Mouse (Mus musculus): ENCODE results near the gene Nectin3. TPM values are rescaled to one million over a fixed set of nuclear protein-coding genes. Genes with fewer than 3 reads are reported as not detected.

The Nectin3 gene
- polyA plus RNA-seq, 1 experiment from 2014 or later, result 5.3 TPM

GRCm38 (mm10) chr16:46497686-46498420 is 472 bp downstream of the Nectin3 start:
- 2% methylated on average over 32 of the region's 32 CpGs for WGBS (ENCODE audit: insufficient replicate concordance)
- Histone ChIP-seq H3K4me3 (replicated peaks) (peak overlapping the region; percentile 60), H3K27me3 (peaks cover 48% of the 10 kb centered on the region)

GRCm38 (mm10) chr16:46496889-46497685 is 1.2 kb downstream of the Nectin3 start:
- H3K27ac ChIP-seq (replicated peaks), result peak overlapping the region; percentile 75
- under 1% methylated on average over 57 of the region's 78 CpGs for WGBS (ENCODE audit: insufficient replicate concordance)

More at GRCm38 (mm10) chr16:46497686-46498420, 472 bp downstream of the Nectin3 start:
- peak overlapping the region; percentile 32; the same call in 1 of the 2 replicates for H3K9ac ChIP-seq
- H3K9me3 ChIP-seq (replicated peaks), result no peaks in the 10 kb centered on the region
- no peaks in the 10 kb centered on the region for H3K36me3 ChIP-seq (replicated peaks)
- peak overlapping the region; percentile 65 for H3K4me2 ChIP-seq
- H3K4me1 ChIP-seq (replicated peaks), result peaks cover 3% of the 10 kb centered on the region; the same call in 1 of the 2 replicates
- 0 out of 2 replicates have a peak overlapping the region, but pooled peaks have one; percentile 41 for H3K27ac ChIP-seq (replicated peaks)
- peak; percentile 6; the same call in 1 of the 2 replicates for ATAC-seq (ENCODE audit: insufficient read depth)

DNA sequence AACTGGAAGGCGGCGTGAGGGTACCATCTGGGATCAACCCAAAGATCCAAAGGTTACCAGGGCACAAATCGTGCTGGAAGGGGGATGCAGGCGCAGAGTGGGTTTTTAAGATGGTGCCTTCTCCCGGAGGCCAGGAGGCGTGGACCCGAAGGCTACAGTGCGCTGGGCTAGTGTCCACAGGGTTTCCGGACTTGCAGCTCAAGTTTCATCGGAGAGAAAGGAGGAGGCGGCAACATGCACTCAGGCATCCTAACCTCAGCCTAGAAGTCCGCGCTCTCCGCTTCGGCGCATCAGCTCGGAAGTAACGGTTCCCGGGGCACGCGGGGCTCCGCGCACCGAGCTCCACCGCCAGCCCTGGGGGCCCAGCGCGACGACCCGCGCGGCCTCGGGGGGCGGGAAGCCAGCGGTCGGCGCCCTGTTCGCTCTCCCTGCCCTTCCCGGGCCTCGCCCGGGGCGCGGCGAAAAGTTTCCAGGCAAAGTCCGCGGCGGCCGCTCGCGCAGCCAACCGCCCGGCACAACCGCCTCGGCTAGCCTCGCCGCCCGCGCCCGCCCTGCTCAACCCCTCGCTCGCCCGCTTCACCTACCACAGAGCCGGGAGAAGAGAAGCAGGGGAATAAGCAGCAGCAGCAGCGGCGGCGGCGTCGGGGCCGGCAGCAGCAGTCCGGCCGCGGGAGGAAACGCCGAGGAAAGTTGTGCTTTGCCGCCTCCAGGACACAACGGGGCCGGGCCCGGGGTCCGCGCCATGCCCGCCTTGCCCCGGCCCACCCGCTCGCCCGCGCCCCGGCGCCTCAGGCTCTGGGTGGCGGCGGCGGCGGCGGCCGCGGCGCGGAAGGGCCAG is 2.1 kb downstream of the Nectin3 start:
- Histone ChIP-seq H3K27ac (replicated peaks) (peak overlapping the region; percentile 75), H3K36me3 (replicated peaks) (no peaks in the 10 kb centered on the region), H3K27me3 (peaks cover 48% of the 10 kb centered on the region), H3K9ac (peak overlapping the region; percentile 37), H3K4me3 (replicated peaks) (peak overlapping the region; percentile 60), H3K4me2 (peak overlapping the region; percentile 65), H3K4me1 (replicated peaks) (peaks cover 3% of the 10 kb centered on the region; the same call in 1 of the 2 replicates), H3K9me3 (replicated peaks) (no peaks in the 10 kb centered on the region)
- ATAC-seq (ENCODE audit: insufficient read depth), result peak; percentile 47
- WGBS (ENCODE audit: insufficient replicate concordance), result under 1% methylated on average over 76 of the region's 96 CpGs

More at GRCm38 (mm10) chr16:46496889-46497685, 1.2 kb downstream of the Nectin3 start:
- Histone ChIP-seq H3K9me3 (replicated peaks) (no peaks in the 10 kb centered on the region), H3K4me2 (peak overlapping the region; percentile 65), H3K4me1 (replicated peaks) (peaks cover 3% of the 10 kb centered on the region; the same call in 1 of the 2 replicates), H3K4me3 (replicated peaks) (peak overlapping the region; percentile 60), H3K36me3 (replicated peaks) (no peaks in the 10 kb centered on the region), H3K9ac (peak overlapping the region; percentile 37; the same call in 1 of the 2 replicates), H3K27me3 (peaks cover 48% of the 10 kb centered on the region)
- ATAC-seq (ENCODE audit: insufficient read depth), result peak; percentile 89

DNA sequence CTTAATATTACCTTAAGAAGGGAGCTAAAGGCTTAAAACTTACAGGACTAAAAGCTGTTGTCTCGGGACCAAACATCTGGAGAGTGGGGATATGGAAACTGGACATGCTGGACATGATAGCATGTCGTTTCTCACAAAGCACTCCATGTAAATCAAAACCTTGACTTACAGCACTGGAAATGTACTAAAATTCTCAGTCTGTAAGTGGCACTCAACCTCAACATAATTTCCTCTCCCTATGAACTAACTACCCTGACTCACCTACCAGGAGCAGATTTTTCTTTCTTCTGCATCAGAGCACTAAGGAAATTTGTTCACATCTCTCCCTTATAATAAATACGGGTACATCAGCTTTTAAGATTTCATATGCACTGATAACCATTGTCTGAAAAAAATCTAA is 3.1 kb downstream of the Nectin3 start:
- Histone ChIP-seq H3K9ac (no peak overlapping the region), H3K4me1 (replicated peaks) (peaks cover 3% of the 10 kb centered on the region; the same call in 1 of the 2 replicates), H3K4me3 (replicated peaks) (peak overlapping the region; percentile 60; the same call in 1 of the 2 replicates), H3K27me3 (peaks cover 48% of the 10 kb centered on the region), H3K9me3 (replicated peaks) (no peaks in the 10 kb centered on the region), H3K36me3 (replicated peaks) (no peaks in the 10 kb centered on the region), H3K4me2 (peak overlapping the region; percentile 65), H3K27ac (replicated peaks) (no peak overlapping the region)
- WGBS (ENCODE audit: insufficient replicate concordance), result 38% methylated on average over 3 of the region's 3 CpGs
- no peak for ATAC-seq (ENCODE audit: insufficient read depth)

GRCm38 (mm10) chr16:46487436-46488097 is 10.8 kb downstream of the Nectin3 start:
- H3K9ac ChIP-seq, result no peak overlapping the region
- no peaks in the 10 kb centered on the region for H3K4me1 ChIP-seq (replicated peaks)
- WGBS (ENCODE audit: insufficient replicate concordance), result 42% methylated on average over 3 of the region's 3 CpGs
- no peak overlapping the region for H3K4me3 ChIP-seq (replicated peaks)
- no peaks in the 10 kb centered on the region for H3K9me3 ChIP-seq (replicated peaks)
- no peak overlapping the region for H3K4me2 ChIP-seq
- H3K27ac ChIP-seq (replicated peaks), result no peak overlapping the region
- H3K27me3 ChIP-seq, result no peaks in the 10 kb centered on the region
- H3K36me3 ChIP-seq (replicated peaks), result no peaks in the 10 kb centered on the region
- no peak for ATAC-seq (ENCODE audit: insufficient read depth)

- no peak for ATAC-seq (ENCODE audit: insufficient read depth)
- no peaks in the 10 kb centered on the region for H3K4me1 ChIP-seq (replicated peaks)
- H3K4me3 ChIP-seq (replicated peaks), result no peak overlapping the region
- no peaks in the 10 kb centered on the region for H3K9me3 ChIP-seq (replicated peaks)
- 60% methylated on average over 3 of the region's 3 CpGs for WGBS (ENCODE audit: insufficient replicate concordance)
- H3K9ac ChIP-seq, result no peak overlapping the region
- no peaks in the 10 kb centered on the region for H3K27me3 ChIP-seq
- no peak overlapping the region for H3K4me2 ChIP-seq
- H3K27ac ChIP-seq (replicated peaks), result no peak overlapping the region
- no peaks in the 10 kb centered on the region for H3K36me3 ChIP-seq (replicated peaks)
Measured at GRCm38 (mm10) chr16:46477336-46477735, 21.0 kb downstream of the Nectin3 start.

DNA sequence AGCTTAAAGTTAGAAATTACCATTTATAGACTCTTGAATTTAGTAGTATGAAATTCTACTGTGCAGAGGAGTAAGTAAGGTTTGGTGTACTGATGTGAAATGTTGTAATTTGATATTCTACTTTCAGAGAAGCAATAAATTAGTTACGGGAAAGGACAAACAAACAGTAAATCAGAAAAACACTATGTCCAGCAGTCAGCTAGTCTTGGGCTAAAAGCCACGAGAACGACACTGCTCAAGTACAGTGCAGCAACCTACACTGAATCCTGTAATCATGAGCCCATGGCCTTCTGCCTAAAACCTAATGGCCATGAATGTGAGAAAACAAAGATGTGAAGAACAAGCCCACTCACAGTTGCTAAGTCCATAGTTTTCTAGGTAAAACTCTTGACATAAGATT is 46.9 kb downstream of the Nectin3 start:
- no peaks in the 10 kb centered on the region for H3K9me3 ChIP-seq (replicated peaks)
- H3K9ac ChIP-seq, result no peak overlapping the region
- H3K4me2 ChIP-seq, result no peak overlapping the region
- no peak overlapping the region for H3K27ac ChIP-seq (replicated peaks)
- no peak overlapping the region for H3K4me3 ChIP-seq (replicated peaks)
- H3K4me1 ChIP-seq (replicated peaks), result no peaks in the 10 kb centered on the region
- ATAC-seq (ENCODE audit: insufficient read depth), result no peak
- no peaks in the 10 kb centered on the region for H3K27me3 ChIP-seq
- WGBS (ENCODE audit: insufficient replicate concordance), result 67% methylated on average over 3 of the region's 3 CpGs
- no peaks in the 10 kb centered on the region for H3K36me3 ChIP-seq (replicated peaks)

- Histone ChIP-seq H3K4me1 (replicated peaks) (no peaks in the 10 kb centered on the region), H3K27me3 (no peaks in the 10 kb centered on the region), H3K36me3 (replicated peaks) (no peaks in the 10 kb centered on the region), H3K4me3 (replicated peaks) (no peak overlapping the region), H3K9me3 (replicated peaks) (no peaks in the 10 kb centered on the region), H3K9ac (no peak overlapping the region), H3K27ac (replicated peaks) (no peak overlapping the region), H3K4me2 (no peak overlapping the region)
- ATAC-seq (ENCODE audit: insufficient read depth), result no peak
- WGBS (ENCODE audit: insufficient replicate concordance), result 75% methylated on average over 6 of the region's 6 CpGs
Measured at GRCm38 (mm10) chr16:46449013-46449412, 49.3 kb downstream of the Nectin3 start.

- no peak overlapping the region for H3K27ac ChIP-seq (replicated peaks)
- H3K9me3 ChIP-seq (replicated peaks), result no peaks in the 10 kb centered on the region
- H3K36me3 ChIP-seq (replicated peaks), result no peaks in the 10 kb centered on the region
- H3K4me3 ChIP-seq (replicated peaks), result no peak overlapping the region
- H3K27me3 ChIP-seq, result no peaks in the 10 kb centered on the region
- no peaks in the 10 kb centered on the region for H3K4me1 ChIP-seq (replicated peaks)
- ATAC-seq (ENCODE audit: insufficient read depth), result no peak
- H3K9ac ChIP-seq, result no peak overlapping the region
- 73% methylated on average over 5 of the region's 5 CpGs for WGBS (ENCODE audit: insufficient replicate concordance)
- no peak overlapping the region for H3K4me2 ChIP-seq
Measured at GRCm38 (mm10) chr16:46431317-46431716, 67.0 kb downstream of the Nectin3 start.

- Histone ChIP-seq H3K4me3 (replicated peaks) (no peak overlapping the region), H3K27me3 (no peaks in the 10 kb centered on the region), H3K9ac (no peak overlapping the region), H3K36me3 (replicated peaks) (no peaks in the 10 kb centered on the region), H3K9me3 (replicated peaks) (no peaks in the 10 kb centered on the region), H3K4me1 (replicated peaks) (no peaks in the 10 kb centered on the region), H3K4me2 (no peak overlapping the region), H3K27ac (replicated peaks) (no peak overlapping the region)
- ATAC-seq (ENCODE audit: insufficient read depth), result no peak
- 58% methylated on average over 3 of the region's 3 CpGs for WGBS (ENCODE audit: insufficient replicate concordance)
Measured at GRCm38 (mm10) chr16:46416177-46416576, 82.1 kb downstream of the Nectin3 start.
